Mouse (Mus musculus): ENCODE data around the gene Slc35e3.

- no peak for TF ChIP-seq GATA1 (IDR thresholded peaks at IDR 0.05; ENCODE audit: low read length)
- TF ChIP-seq TAL1 (IDR thresholded peaks at IDR 0.05; ENCODE audit: low read length) = no peak
Observed at GRCm38 (mm10) chr10:117738140-117738921, 7.8 kb downstream of the Slc35e3 start.
